Mouse (Mus musculus): ENCODE results near the gene Ccr1l1. TPM values are rescaled to one million over a fixed set of nuclear protein-coding genes. Genes with fewer than 3 reads are reported as not detected.

The Ccr1l1 gene
- polyA plus RNA-seq, 1 experiment from 2014 or later = not detected

DNA sequence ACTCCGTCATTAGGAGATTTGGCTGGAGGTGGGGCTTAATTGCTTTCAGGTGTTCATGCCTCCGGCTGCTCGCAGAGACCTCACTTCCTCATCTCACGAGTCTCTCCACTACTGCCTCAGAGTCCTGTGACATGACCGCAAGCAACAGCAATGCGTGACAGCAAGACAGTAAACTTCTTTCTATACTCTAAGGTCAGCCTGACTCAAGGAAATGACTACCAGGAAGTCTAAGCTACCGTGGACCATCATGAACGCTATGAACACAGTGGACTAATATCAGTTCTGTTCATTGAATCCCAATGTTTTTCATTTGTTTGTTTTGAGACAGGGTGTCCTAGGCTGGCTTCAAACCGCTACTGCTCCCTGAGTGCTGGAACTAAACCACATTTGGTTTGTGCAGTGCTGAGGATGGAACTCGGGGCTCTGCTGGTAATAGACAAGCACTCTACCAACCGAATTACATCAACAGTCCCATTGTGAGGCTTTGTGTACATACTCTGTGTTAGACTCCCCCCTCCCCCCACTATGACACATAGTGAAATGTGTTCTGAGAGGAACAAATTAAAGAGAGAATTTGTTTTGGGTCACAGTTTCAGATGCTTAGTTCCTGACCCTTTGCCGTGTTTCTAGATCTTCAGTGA is 50.0 kb downstream of the Ccr1l1 start:
- H3K27ac ChIP-seq (ENCODE audit: low read depth, low read length) = no peak overlapping the region

DNA sequence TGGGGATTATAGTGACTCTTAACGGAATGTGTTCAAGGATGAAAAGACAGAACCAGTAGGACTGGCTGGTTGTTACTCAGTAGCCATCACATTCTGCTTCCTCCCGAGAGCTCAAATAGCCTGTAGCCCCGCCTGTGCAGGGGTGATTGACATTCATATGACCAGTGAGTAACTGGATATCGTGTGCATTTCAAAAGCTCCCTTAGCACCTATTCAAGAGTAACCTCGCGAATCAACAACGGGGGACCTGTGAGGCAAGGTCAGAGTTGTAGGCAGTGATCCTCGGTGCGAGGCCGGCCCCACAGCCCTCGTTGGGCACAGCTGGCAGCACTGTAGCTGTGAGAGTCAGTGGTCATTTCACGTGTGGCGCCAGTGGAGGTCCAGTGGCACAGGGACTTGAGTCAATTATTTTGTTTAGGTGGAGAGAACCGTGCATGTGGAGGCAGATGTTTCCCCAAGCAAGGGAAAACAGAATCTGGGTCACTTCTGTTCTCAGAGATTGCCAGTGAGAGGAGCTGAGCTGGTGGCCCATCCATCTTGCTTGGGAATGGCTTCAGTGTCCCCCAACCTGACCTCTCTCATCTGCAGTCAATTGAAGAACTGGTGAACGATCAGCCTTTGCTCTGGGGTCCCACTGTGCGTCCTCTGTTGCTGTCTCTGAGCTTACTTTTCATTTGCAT is 50.8 kb downstream of the Ccr1l1 start:
- H3K4me2 ChIP-seq = no peak overlapping the region
- no peaks in the 10 kb centered on the region for H3K27me3 ChIP-seq (ENCODE audit: control insufficient read depth, insufficient read depth, low read length)
- H3K36me3 ChIP-seq (ENCODE audit: control insufficient read depth, insufficient read depth, low read length) = no peaks in the 10 kb centered on the region
- WGBS (ENCODE audit: insufficient replicate concordance) = 52% methylated on average over 16 of the region's 16 CpGs
- H3K9ac ChIP-seq (ENCODE audit: low read depth, low read length) = no peak overlapping the region
- ATAC-seq (replicated peaks; ENCODE audit: insufficient number of reproducible peaks, low FRiP score, low TSS enrichment) = no peak
- H3K4me3 ChIP-seq (ENCODE audit: low read depth, low read length) = no peak overlapping the region
- no peak overlapping the region for H3K27ac ChIP-seq (ENCODE audit: low read depth, low read length)
- H3K4me1 ChIP-seq (ENCODE audit: control insufficient read depth, insufficient read depth, low read length) = peaks cover 12% of the 10 kb centered on the region
- no peaks in the 10 kb centered on the region for H3K9me3 ChIP-seq (replicated peaks; ENCODE audit: control insufficient read depth, low read length)

More for the DNA sequence above, 50.0 kb downstream of the Ccr1l1 start:
- Histone ChIP-seq H3K36me3 (ENCODE audit: control insufficient read depth, insufficient read depth, low read length) (no peaks in the 10 kb centered on the region), H3K4me3 (ENCODE audit: low read depth, low read length) (no peak overlapping the region), H3K4me2 (peak overlapping the region; percentile 27; the same call in 1 of the 2 replicates), H3K9me3 (replicated peaks; ENCODE audit: control insufficient read depth, low read length) (no peaks in the 10 kb centered on the region), H3K27me3 (ENCODE audit: control insufficient read depth, insufficient read depth, low read length) (no peaks in the 10 kb centered on the region), H3K4me1 (ENCODE audit: control insufficient read depth, insufficient read depth, low read length) (peaks cover 12% of the 10 kb centered on the region), H3K9ac (ENCODE audit: low read depth, low read length) (no peak overlapping the region)
- no peak for ATAC-seq (replicated peaks; ENCODE audit: insufficient number of reproducible peaks, low FRiP score, low TSS enrichment)
- 65% methylated on average over 12 of the region's 12 CpGs for WGBS (ENCODE audit: insufficient replicate concordance)

Other genes starting within 250 kb of the Ccr1l1 start
- 0.82 TPM in 1 of 2 replicates, not detected in the other for gene Cxcr6, start 171.9 kb downstream of the Ccr1l1 start, polyA plus RNA-seq (2014; fragmentation: Nextera tagmentation; extraction: Ambion mirVana)
- 27.4 and 29.1 TPM in 2 replicates for gene Fyco1, start 126.5 kb downstream of the Ccr1l1 start, polyA plus RNA-seq (2014; fragmentation: Nextera tagmentation; extraction: Ambion mirVana)
- gene Xcr1, start 116.4 kb downstream of the Ccr1l1 start, polyA plus RNA-seq (2014; fragmentation: Nextera tagmentation; extraction: Ambion mirVana) = not detected in 2 replicates
- 0.80 and 0.92 TPM in 2 replicates for gene Ccr1, start 9.7 kb downstream of the Ccr1l1 start, polyA plus RNA-seq (2014; fragmentation: Nextera tagmentation; extraction: Ambion mirVana)
- not detected in 2 replicates for gene Ccr3, start 43.6 kb upstream of the Ccr1l1 start, polyA plus RNA-seq (2014; fragmentation: Nextera tagmentation; extraction: Ambion mirVana)
- 0.39 TPM in 1 of 2 replicates, not detected in the other for gene Ccr2, start 123.5 kb upstream of the Ccr1l1 start, polyA plus RNA-seq (2014; fragmentation: Nextera tagmentation; extraction: Ambion mirVana)
- gene Ccr5, start 143.1 kb upstream of the Ccr1l1 start, polyA plus RNA-seq (2014; fragmentation: Nextera tagmentation; extraction: Ambion mirVana) = 0.03 and 1.1 TPM in 2 replicates